Mouse (Mus musculus) embryonic stem cell, embryonic (primary cell): ENCODE data around the gene Nr2f2.

Experiments
- CTCF ChIA-PET, 4 experiments: fragments of 300-600 bp in 2 of 4; fragments of 350-600 bp in 2 of 4; sonication (Branson Sonifier 250); formaldehyde crosslinking; loops; one replicate each; lab custom pipeline; 2022; ENCODE audit warnings: inconsistent platforms in 2 of 4; lab: Charles Lee
- POLR2A ChIA-PET, 4 experiments: fragments of 300-600 bp in 2 of 4; fragments of 350-600 bp in 2 of 4; sonication (Branson Sonifier 250); formaldehyde crosslinking; loops; one replicate each; lab custom pipeline; 2022; ENCODE audit warnings: antibody characterized with exemption in 4 of 4, inconsistent platforms in 1 of 4; lab: Charles Lee

Nr2f2 gene

DNA sequence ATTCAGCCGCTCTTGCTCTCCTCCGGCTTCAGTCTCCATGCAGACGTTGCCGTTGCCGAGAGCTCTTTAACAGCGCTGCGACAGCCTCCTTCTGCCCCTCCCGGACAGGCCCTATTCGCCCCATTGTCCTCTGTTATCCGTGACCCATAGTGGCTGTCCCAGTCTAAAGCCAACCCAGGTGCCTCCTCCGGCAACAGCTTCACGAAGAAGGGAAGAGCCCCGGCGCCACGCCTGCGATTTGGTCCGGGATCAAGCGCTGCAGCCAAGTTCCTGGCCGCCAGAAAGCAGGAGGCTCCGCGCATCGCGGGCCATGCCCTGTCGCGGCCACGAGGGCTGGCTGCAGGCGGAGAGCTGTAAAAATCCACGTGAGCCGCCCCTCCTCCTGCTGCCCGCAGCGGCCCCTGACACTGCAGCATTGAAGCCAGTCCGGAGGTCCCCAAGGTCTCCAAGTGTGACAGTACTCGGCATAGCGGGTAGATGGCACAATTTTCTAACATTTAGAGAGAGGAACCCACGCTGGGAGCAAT, 20.5 kb downstream of the Nr2f2 start:
- ChIA-PET POLR2A (interaction anchor here in 2 of 4 experiments (0.7 to 1.1 kb wide), 2 partner anchors 9 kb away, joined by 3 read pairs; no protein-coding TSS in a partner anchor), CTCF (interaction anchor here in 3 of 4 experiments (0.6 to 1.7 kb wide), 4 partner anchors 11 to 1490 kb away, joined by 3 to 16 read pairs (median 5); no protein-coding TSS in a partner anchor)

- ChIA-PET POLR2A (interaction anchor here in 2 of 4 experiments (0.6 to 1.2 kb wide), 3 partner anchors 12 to 42 kb away, joined by 3 to 4 read pairs (median 3); no protein-coding TSS in a partner anchor), CTCF (interaction anchor here in 1 of 4 experiments (2.0 kb wide), 1 partner anchor 8 kb away, joined by 7 read pairs; no protein-coding TSS in a partner anchor)
Measured at GRCm38 (mm10) chr7:70343426-70343825, 23.1 kb downstream of the Nr2f2 start.

DNA sequence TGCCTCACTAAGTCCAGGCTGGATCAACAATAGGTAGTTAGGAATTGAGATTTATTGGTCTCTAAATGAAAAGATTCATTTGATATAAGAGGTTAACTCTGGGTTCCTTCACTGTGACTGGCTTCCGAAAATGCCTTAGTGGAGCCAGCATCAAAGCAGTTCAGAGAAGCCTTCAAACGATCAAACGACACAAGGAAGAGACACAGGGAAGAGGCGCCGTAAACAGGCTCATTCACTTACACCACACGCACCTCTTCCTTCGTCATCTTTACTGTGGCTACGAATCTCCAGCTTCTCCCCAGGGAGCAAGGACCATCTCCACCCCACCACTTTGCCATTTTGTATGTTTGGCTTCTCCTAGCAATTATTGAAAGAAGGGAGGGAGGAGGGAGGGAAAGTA, 23.8 kb downstream of the Nr2f2 start:
- CTCF ChIA-PET = interaction anchor here in 1 of 4 experiments (2.0 kb wide), 1 partner anchor 8 kb away, joined by 7 read pairs; no protein-coding TSS in a partner anchor
- POLR2A ChIA-PET = interaction anchor here in 1 of 4 experiments (0.5 to 1.3 kb wide), 4 partner anchors 10 to 498 kb away, joined by 3 to 4 read pairs (median 4); no protein-coding TSS in a partner anchor

DNA sequence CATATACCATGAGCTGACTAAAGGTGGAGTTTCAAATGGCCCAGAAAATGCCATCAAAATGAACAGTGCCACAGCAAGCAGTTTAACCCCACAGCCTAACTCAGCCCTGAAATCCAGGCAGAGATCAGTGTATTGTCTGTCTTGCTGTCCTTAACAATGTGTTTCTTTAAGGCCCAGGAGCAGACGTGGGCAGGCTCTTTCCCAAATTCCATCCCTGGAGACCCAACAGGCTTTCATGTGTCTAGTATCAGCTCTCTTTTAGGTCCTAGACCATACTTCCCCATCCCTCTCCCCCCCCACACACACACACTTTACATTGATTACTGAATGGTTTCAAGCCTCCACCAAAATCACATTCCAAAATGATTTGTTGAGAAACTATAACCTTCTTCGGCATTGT, 24.5 kb downstream of the Nr2f2 start:
- CTCF ChIA-PET = no interaction called here
- POLR2A ChIA-PET = interaction anchor here in 1 of 4 experiments (1.3 kb wide), 1 partner anchor 9 kb away, joined by 3 read pairs; no protein-coding TSS in a partner anchor

GRCm38 (mm10) chr7:70339998-70340630, 26.4 kb downstream of the Nr2f2 start:
- POLR2A ChIA-PET = interaction anchor here in 2 of 4 experiments (0.5 to 0.8 kb wide), 2 partner anchors 11 to 843 kb away, joined by 3 to 4 read pairs; no protein-coding TSS in a partner anchor
- CTCF ChIA-PET = no interaction called here

- CTCF ChIA-PET = interaction anchor here in 3 of 4 experiments (0.6 to 1.7 kb wide), 6 partner anchors 10 to 1532 kb away, joined by 3 to 5 read pairs (median 4); no protein-coding TSS in a partner anchor
- POLR2A ChIA-PET = interaction anchor here in 1 of 4 experiments (2.1 kb wide), 1 partner anchor 10 kb away, joined by 9 read pairs; no protein-coding TSS in a partner anchor
Measured at GRCm38 (mm10) chr7:70338265-70338640, 28.3 kb downstream of the Nr2f2 start.

GRCm38 (mm10) chr7:70337581-70338264, 28.8 kb downstream of the Nr2f2 start:
- ChIA-PET CTCF (interaction anchor here in 3 of 4 experiments (0.6 to 1.7 kb wide), 7 partner anchors 11 to 1531 kb away, joined by 3 to 5 read pairs (median 4); no protein-coding TSS in a partner anchor), POLR2A (interaction anchor here in 2 of 4 experiments (0.5 to 2.1 kb wide), 4 partner anchors 8 to 1461 kb away, joined by 3 to 9 read pairs (median 3); no protein-coding TSS in a partner anchor)

DNA sequence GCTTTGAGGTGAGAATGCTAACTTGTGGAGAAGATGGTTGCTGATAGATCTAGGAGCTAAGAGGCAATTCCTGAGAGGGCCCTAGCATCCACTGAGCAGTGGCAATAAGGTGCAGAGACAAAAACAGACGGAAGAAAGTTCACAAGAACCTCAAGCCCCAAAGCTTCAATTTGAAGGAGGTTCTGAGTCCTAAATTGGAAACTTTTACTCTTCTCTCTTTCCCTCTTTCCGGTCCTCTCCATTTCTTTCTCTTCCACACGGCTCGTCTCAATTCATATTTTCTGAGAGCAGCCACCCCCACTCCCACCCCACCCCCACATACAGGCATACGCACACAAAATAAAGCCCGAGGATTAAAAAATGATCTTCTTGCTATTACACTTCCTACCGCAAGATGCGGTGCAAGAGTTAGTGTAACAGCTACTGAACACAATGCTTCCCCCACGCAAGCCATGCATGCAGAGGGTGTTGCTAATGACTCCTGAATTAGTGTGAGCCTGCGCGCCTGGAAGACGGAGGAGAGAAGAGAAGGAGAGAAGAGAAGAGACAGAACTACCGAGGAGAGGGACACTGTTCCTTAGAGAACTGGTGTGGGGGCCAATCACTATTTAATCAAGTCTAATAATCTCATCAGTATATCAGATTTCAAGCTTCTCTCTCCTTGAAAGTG, 29.8 kb downstream of the Nr2f2 start:
- ChIA-PET CTCF (interaction anchor here in 1 of 4 experiments (1.0 to 1.7 kb wide), 2 partner anchors 11 to 14 kb away, joined by 3 to 5 read pairs; no protein-coding TSS in a partner anchor), POLR2A (interaction anchor here in 2 of 4 experiments (0.5 to 1.4 kb wide), 5 partner anchors 9 to 1460 kb away, joined by 3 read pairs; no protein-coding TSS in a partner anchor)

- POLR2A ChIA-PET = interaction anchor here in 1 of 4 experiments (1.1 kb wide), 1 partner anchor 19 kb away, joined by 3 read pairs; no protein-coding TSS in a partner anchor
- CTCF ChIA-PET = no interaction called here
Measured at GRCm38 (mm10) chr7:70336126-70336525, 30.4 kb downstream of the Nr2f2 start.

GRCm38 (mm10) chr7:70335411-70335810, 31.1 kb downstream of the Nr2f2 start:
- CTCF ChIA-PET = interaction anchor here in 3 of 4 experiments (0.8 to 1.2 kb wide), 6 partner anchors 8 to 115 kb away, joined by 3 to 7 read pairs (median 3); no protein-coding TSS in a partner anchor
- POLR2A ChIA-PET = interaction anchor here in 2 of 4 experiments (0.7 kb wide), 2 partner anchors 9 to 634 kb away, joined by 4 to 5 read pairs; no protein-coding TSS in a partner anchor

GRCm38 (mm10) chr7:70334836-70335235, 31.7 kb downstream of the Nr2f2 start:
- ChIA-PET CTCF (interaction anchor here (0.5 to 1.2 kb wide), 13 partner anchors 9 to 1117 kb away, joined by 3 to 7 read pairs (median 3); no protein-coding TSS in a partner anchor), POLR2A (interaction anchor here in 2 of 4 experiments (0.7 kb wide), 2 partner anchors 10 to 634 kb away, joined by 4 to 5 read pairs; no protein-coding TSS in a partner anchor)

DNA sequence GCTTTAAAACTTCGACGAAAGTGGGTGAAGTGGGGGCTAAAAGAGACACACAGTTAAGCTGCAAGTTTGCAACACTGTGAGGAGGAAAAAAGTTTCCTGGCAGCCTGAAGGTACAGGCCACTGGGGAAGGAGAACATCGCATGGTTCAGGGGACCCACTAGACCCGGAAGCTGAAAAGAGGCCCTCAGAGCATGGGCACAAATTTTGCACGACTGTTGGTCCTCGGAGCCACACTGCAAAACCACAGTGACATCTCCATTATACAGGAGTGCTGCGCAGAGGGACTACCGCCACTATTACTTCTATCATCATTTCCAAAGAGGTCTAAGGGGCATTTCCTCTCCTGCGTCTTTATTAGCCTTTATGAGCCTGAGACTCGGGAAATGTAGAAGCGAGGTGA, 32.7 kb downstream of the Nr2f2 start:
- POLR2A ChIA-PET = interaction anchor here in 1 of 4 experiments (1.3 kb wide), 1 partner anchor 8 kb away, joined by 3 read pairs; no protein-coding TSS in a partner anchor
- CTCF ChIA-PET = no interaction called here

DNA sequence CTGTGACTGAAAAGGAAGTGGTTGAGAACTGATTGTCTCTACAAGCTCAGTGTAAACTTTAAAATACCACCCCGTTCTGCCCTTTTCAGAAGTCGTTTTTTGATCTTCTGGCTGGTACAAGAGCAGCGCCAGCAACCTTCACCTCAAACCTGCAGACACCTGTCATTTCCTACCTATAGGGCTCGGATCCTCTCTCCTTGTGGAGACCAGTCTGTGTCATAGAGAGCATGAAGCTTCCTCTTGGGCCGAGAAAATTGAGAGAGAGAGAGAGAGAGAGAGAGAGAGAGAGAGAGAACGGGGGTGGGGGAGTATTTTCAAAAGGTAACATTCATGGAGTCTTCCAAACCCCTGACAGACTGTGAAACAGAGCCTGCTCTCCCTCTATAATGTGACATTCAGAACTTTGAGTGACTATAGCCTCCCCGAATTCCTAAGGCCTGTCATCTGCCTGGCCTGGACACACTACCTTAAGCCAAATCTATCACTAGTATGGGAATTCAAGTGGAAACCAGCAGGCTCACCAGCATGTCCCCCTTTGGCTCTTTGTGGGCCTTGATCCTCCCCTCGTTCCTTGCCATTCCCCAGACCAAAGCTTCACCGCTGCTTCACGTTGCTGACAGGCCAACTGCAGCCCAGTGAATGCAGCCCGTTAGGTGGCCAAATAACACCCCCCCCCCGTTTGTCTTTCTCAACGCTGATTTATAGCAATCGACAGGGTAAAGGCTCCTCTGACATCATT, 33.4 kb downstream of the Nr2f2 start:
- ChIA-PET POLR2A (interaction anchor here in 1 of 4 experiments (0.6 to 1.3 kb wide), 2 partner anchors 9 to 29 kb away, joined by 3 to 4 read pairs; no protein-coding TSS in a partner anchor), CTCF (interaction anchor here in 1 of 4 experiments (0.7 kb wide), 1 partner anchor 15 kb away, joined by 4 read pairs; no protein-coding TSS in a partner anchor)

DNA sequence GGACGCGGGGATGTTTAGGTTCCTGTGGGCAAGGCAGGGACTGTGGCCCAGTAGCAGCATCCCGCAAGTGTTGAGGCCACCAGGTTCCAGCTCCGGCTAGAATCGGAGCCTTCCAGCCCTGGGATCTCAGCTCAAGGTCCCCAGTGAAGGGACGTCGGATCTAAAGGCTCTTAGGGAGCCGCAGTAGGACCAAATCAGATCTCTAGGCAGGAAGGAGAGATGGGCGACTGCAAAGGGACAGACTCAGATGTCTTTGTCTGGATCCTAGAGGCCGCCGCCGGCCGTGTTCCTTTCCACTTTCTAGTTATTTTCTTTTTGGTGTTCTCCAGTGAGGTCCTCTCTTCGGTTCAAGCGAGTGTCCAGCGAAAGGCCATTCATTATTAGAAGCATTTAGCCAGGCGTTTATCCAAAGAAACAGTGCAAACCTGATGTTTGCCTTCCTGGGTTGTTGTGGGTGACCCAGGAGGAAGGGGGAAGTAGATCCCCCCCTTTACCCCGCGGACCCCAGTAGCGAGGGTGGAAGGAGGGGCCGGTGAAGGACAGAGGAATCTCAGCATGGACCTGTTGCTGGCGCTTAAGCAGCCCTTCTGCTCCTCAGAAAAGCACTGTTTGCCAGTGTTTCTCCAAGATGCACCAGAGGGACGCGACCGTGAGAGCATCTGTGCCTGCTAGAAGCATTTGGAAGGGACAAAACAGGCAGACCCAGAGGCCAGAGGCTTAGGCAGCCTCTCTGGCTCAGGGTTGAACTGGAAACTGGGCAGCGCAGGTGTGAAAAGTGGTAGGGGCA, 34.3 kb downstream of the Nr2f2 start:
- CTCF ChIA-PET = interaction anchor here in 1 of 4 experiments (0.7 kb wide), 1 partner anchor 14 kb away, joined by 4 read pairs; no protein-coding TSS in a partner anchor
- POLR2A ChIA-PET = interaction anchor here in 2 of 4 experiments (0.6 to 1.3 kb wide), 3 partner anchors 10 to 29 kb away, joined by 3 to 4 read pairs (median 3); no protein-coding TSS in a partner anchor

- ChIA-PET POLR2A (interaction anchor here in 2 of 4 experiments (0.6 to 1.5 kb wide), 4 partner anchors 12 to 1463 kb away, joined by 3 to 9 read pairs (median 3); no protein-coding TSS in a partner anchor), CTCF (no interaction called here)
Measured at GRCm38 (mm10) chr7:70331243-70332063, 35.1 kb downstream of the Nr2f2 start.
